Mouse (Mus musculus) lung, embryonic 14.5 days (tissue): ENCODE results near the gene Runx1. TPM values are rescaled to one million over a fixed set of nuclear protein-coding genes. Genes with fewer than 3 reads are reported as not detected.
A peak's percentile ranks its signal among the peaks of the same experiment; 100 is the strongest.

Experiments used
- ATAC-seq: fragments of 200-750 bp; cut with Nextera tagmentation; 2 replicates; pipeline ENCODE4 v1.8.0; 2017; ENCODE audit warnings: mild to moderate bottlenecking, moderate TSS enrichment, moderate library complexity; ENCODE audit not compliant: insufficient read depth
- DNase-seq: peaks from one replicate; pipeline ENCODE4 v3.0.0-alpha.2; 2015
- H3K27ac ChIP-seq: fragments of 300-500 bp; sonication (generic); 2 replicates; pipeline ENCODE4 v1.5.1; 2014; ENCODE audit warnings: low read depth, mild to moderate bottlenecking, moderate library complexity
- H3K27me3 ChIP-seq: fragments of 300-500 bp; sonication (generic); 2 replicates; pipeline ENCODE4 v1.6.1; 2014; ENCODE audit warnings: low read length, control low read depth; ENCODE audit not compliant: insufficient read depth
- H3K36me3 ChIP-seq: fragments of 300-500 bp; sonication (generic); 2 replicates; pipeline ENCODE4 v1.6.1; 2014; ENCODE audit warnings: control low read depth; ENCODE audit not compliant: insufficient read depth
- H3K4me1 ChIP-seq: fragments of 300-500 bp; sonication (generic); 2 replicates; pipeline ENCODE4 v1.6.1; 2014; ENCODE audit warnings: antibody characterized with exemption, control low read depth; ENCODE audit not compliant: insufficient read depth
- H3K4me2 ChIP-seq: fragments of 300-500 bp; sonication (generic); 2 replicates; pipeline ENCODE4 v1.6.1; 2014; ENCODE audit warnings: mild to moderate bottlenecking
- H3K4me3 ChIP-seq: fragments of 300-500 bp; sonication (generic); 2 replicates; pipeline ENCODE4 v1.5.1; 2014; ENCODE audit warnings: low read depth, low read length
- H3K9ac ChIP-seq: fragments of 300-500 bp; sonication (generic); 2 replicates; pipeline ENCODE4 v1.6.1; 2014
- H3K9me3 ChIP-seq: fragments of 300-500 bp; sonication (generic); 2 replicates; pipeline ENCODE4 v1.6.1; 2016; ENCODE audit warnings: low read depth, low read length, control low read depth
- CTCF ChIP-seq: IDR thresholded peaks from 2 replicates; pipeline ENCODE4 v1.5.1; 2016; ENCODE audit warnings: antibody characterized with exemption, low read depth
- WGBS: fragments of 180-500 bp; shearing (Covaris S2); extraction: QIAGEN DNeasy Blood & Tissue Kit; methylation state at CpG from one replicate; pipeline ENCODE4 v1.1.7; 2014; 5-methylcytosine and 5-hydroxymethylcytosine counted together
- polyA plus RNA-seq: library from polyadenylated mRNA; unstranded; fragments of >200 nt; fragmentation: Nextera tagmentation; extraction: Ambion mirVana; gene quantifications from 2 replicates; pipeline ENCODE4 v1.2.1, GENCODE M21; 2014

Gene Runx1
- polyA plus RNA-seq, 1 experiment from 2014 or later, result 10.8 TPM

GRCm38 (mm10) chr16:92699531-92700397 is 126.2 kb downstream of the Runx1 start:
- peaks cover 31% of the 10 kb centered on the region for H3K27me3 ChIP-seq
- no peak for TF ChIP-seq CTCF
- no peak overlapping the region; the same call in 1 of the 2 replicates for H3K9ac ChIP-seq
- H3K4me3 ChIP-seq, result peak overlapping the region; percentile 17
- H3K9me3 ChIP-seq, result no peaks in the 10 kb centered on the region
- DNase-seq (peak; percentile 65), ATAC-seq (no peak)
- 2% methylated on average over 27 of the region's 27 CpGs for WGBS
- peaks cover 10% of the 10 kb centered on the region for H3K4me1 ChIP-seq
- H3K36me3 ChIP-seq, result no peaks in the 10 kb centered on the region
- H3K27ac ChIP-seq, result no peak overlapping the region
- H3K4me2 ChIP-seq, result peak overlapping the region; percentile 100

- no peaks in the 10 kb centered on the region for H3K36me3 ChIP-seq
- ATAC-seq (peak; percentile 68), DNase-seq (peak; percentile 96)
- peaks cover 34% of the 10 kb centered on the region for H3K27me3 ChIP-seq
- no peaks in the 10 kb centered on the region for H3K9me3 ChIP-seq
- H3K9ac ChIP-seq, result peak overlapping the region; percentile 77
- H3K27ac ChIP-seq, result peak overlapping the region; percentile 89
- peak overlapping the region; percentile 61 for H3K4me3 ChIP-seq
- H3K4me2 ChIP-seq, result peak overlapping the region; percentile 100
- TF ChIP-seq CTCF, result peak; percentile 99
- under 1% methylated on average over 26 of the region's 26 CpGs for WGBS
- peaks cover 10% of the 10 kb centered on the region for H3K4me1 ChIP-seq
Observed at GRCm38 (mm10) chr16:92698612-92698998, 127.3 kb downstream of the Runx1 start.

GRCm38 (mm10) chr16:92697737-92698611 is 128.0 kb downstream of the Runx1 start:
- Histone ChIP-seq H3K4me2 (peak overlapping the region; percentile 100), H3K9me3 (no peaks in the 10 kb centered on the region), H3K9ac (peak overlapping the region; percentile 77), H3K27me3 (peaks cover 41% of the 10 kb centered on the region), H3K36me3 (no peaks in the 10 kb centered on the region), H3K4me1 (peaks cover 10% of the 10 kb centered on the region), H3K4me3 (peak overlapping the region; percentile 61), H3K27ac (peak overlapping the region; percentile 89)
- peak; percentile 50 for ATAC-seq
- peak; percentile 81 for DNase-seq
- 1% methylated on average over 48 of the region's 48 CpGs for WGBS
- TF ChIP-seq CTCF, result no peak

- Histone ChIP-seq H3K9me3 (no peaks in the 10 kb centered on the region), H3K36me3 (no peaks in the 10 kb centered on the region), H3K27me3 (peaks cover 46% of the 10 kb centered on the region), H3K4me2 (peak overlapping the region; percentile 100), H3K9ac (peak overlapping the region; percentile 77), H3K4me1 (peaks cover 10% of the 10 kb centered on the region), H3K27ac (peak overlapping the region; percentile 89), H3K4me3 (peak overlapping the region; percentile 61)
- WGBS, result under 1% methylated on average over 53 of the region's 53 CpGs
- peak; percentile 95 for DNase-seq
- TF ChIP-seq CTCF, result no peak
- peak; percentile 94 for ATAC-seq
Observed at GRCm38 (mm10) chr16:92697227-92697736, 128.7 kb downstream of the Runx1 start.

GRCm38 (mm10) chr16:92696411-92697015 is 129.4 kb downstream of the Runx1 start:
- Histone ChIP-seq H3K9ac (peak overlapping the region; percentile 54), H3K36me3 (no peaks in the 10 kb centered on the region; the same call in 1 of the 2 replicates), H3K4me3 (peak overlapping the region; percentile 61), H3K4me1 (peaks cover 10% of the 10 kb centered on the region), H3K27ac (peak overlapping the region; percentile 50; the same call in 1 of the 2 replicates), H3K9me3 (no peaks in the 10 kb centered on the region), H3K4me2 (peak overlapping the region; percentile 100), H3K27me3 (peaks cover 48% of the 10 kb centered on the region)
- DNase-seq (peak; percentile 64), ATAC-seq (no peak)
- WGBS, result 1% methylated on average over 24 of the region's 24 CpGs
- no peak for TF ChIP-seq CTCF

GRCm38 (mm10) chr16:92695981-92696380 is 130.0 kb downstream of the Runx1 start:
- Histone ChIP-seq H3K27ac (no peak overlapping the region), H3K9me3 (no peaks in the 10 kb centered on the region), H3K4me1 (peaks cover 10% of the 10 kb centered on the region), H3K4me3 (peak overlapping the region; percentile 61), H3K27me3 (peaks cover 48% of the 10 kb centered on the region), H3K9ac (peak overlapping the region; percentile 61), H3K36me3 (no peaks in the 10 kb centered on the region; the same call in 1 of the 2 replicates), H3K4me2 (peak overlapping the region; percentile 100)
- DNase-seq (no peak), ATAC-seq (no peak)
- 3% methylated on average over 12 of the region's 12 CpGs for WGBS
- TF ChIP-seq CTCF, result no peak
